Mouse (Mus musculus) frontal cortex, postnatal 25 days (tissue): ENCODE measurements around the gene Gm15080.
"Not testable (repeated sequence)": the region's sequence is repeated elsewhere in the genome, so short reads cannot be mapped to it uniquely, and the experiment has no call there.

Experiments used
- DNase-seq, 2 experiments: peaks; one replicate each; pipeline ENCODE4 v3.0.0; 2022; ENCODE audit warnings: low spot score in 2 of 2

Gene Gm15080

GRCm38 (mm10) chrX:147992693-147993092 is at the start of gene Gm15080:
Gene Gm15080, plus strand, starts transcription at chrX:147992993.
- DNase-seq: not testable (repeated sequence)
